Mouse (Mus musculus): ENCODE results near the gene Cd247.

Cd247 gene

GRCm38 (mm10) chr1:165775518-165776294 lies 12.8 kb upstream of the Cd247 start:
- DNase-seq (ENCODE audit: low read depth, low spot score), result peak; percentile 46

- DNase-seq (ENCODE audit: low read depth, low spot score), result peak; percentile 43
Measured at GRCm38 (mm10) chr1:165779954-165780585, 8.4 kb upstream of the Cd247 start.

GRCm38 (mm10) chr1:165780586-165781111 lies 7.8 kb upstream of the Cd247 start:
- no peak for DNase-seq (ENCODE audit: low read depth, low spot score)

GRCm38 (mm10) chr1:165781426-165781825 lies 7.1 kb upstream of the Cd247 start:
- no peak for DNase-seq (ENCODE audit: low read depth, low spot score)

- DNase-seq (ENCODE audit: low read depth, low spot score), result no peak
Measured at GRCm38 (mm10) chr1:165781911-165782310, 6.6 kb upstream of the Cd247 start.

GRCm38 (mm10) chr1:165786296-165786695 lies 2.2 kb upstream of the Cd247 start:
- no peak for DNase-seq (ENCODE audit: low read depth, low spot score)

- DNase-seq (ENCODE audit: low read depth, low spot score), result no peak
Measured at GRCm38 (mm10) chr1:165789066-165789660, 682 bp downstream of the Cd247 start.

GRCm38 (mm10) chr1:165789963-165790362 lies 1.5 kb downstream of the Cd247 start:
- DNase-seq (ENCODE audit: low read depth, low spot score), result no peak

GRCm38 (mm10) chr1:165790461-165791210 lies 2.2 kb downstream of the Cd247 start:
- DNase-seq (ENCODE audit: low read depth, low spot score), result no peak

GRCm38 (mm10) chr1:165791411-165791810 lies 2.9 kb downstream of the Cd247 start:
- no peak for DNase-seq (ENCODE audit: low read depth, low spot score)

- DNase-seq (ENCODE audit: low read depth, low spot score), result no peak
Measured at GRCm38 (mm10) chr1:165801709-165802310, 13.3 kb downstream of the Cd247 start.

GRCm38 (mm10) chr1:165803107-165803506 lies 14.6 kb downstream of the Cd247 start:
- no peak for DNase-seq (ENCODE audit: low read depth, low spot score)

- no peak for DNase-seq (ENCODE audit: low read depth, low spot score)
Measured at GRCm38 (mm10) chr1:165804133-165804532, 15.7 kb downstream of the Cd247 start.

- no peak for DNase-seq (ENCODE audit: low read depth, low spot score)
Measured at GRCm38 (mm10) chr1:165810633-165811032, 22.2 kb downstream of the Cd247 start.

- no peak for DNase-seq (ENCODE audit: low read depth, low spot score)
Measured at GRCm38 (mm10) chr1:165811170-165811569, 22.7 kb downstream of the Cd247 start.

- DNase-seq (ENCODE audit: low read depth, low spot score), result no peak
Measured at GRCm38 (mm10) chr1:165812775-165813174, 24.3 kb downstream of the Cd247 start.

GRCm38 (mm10) chr1:165814116-165814515 lies 25.6 kb downstream of the Cd247 start:
- DNase-seq (ENCODE audit: low read depth, low spot score), result no peak

GRCm38 (mm10) chr1:165814521-165815278 lies 26.2 kb downstream of the Cd247 start:
- no peak for DNase-seq (ENCODE audit: low read depth, low spot score)

- no peak for DNase-seq (ENCODE audit: low read depth, low spot score)
Measured at GRCm38 (mm10) chr1:165816391-165816790, 27.9 kb downstream of the Cd247 start.

- no peak for DNase-seq (ENCODE audit: low read depth, low spot score)
Measured at GRCm38 (mm10) chr1:165817264-165817663, 28.8 kb downstream of the Cd247 start.
